Mouse (Mus musculus) MEL (cell line): ENCODE measurements at regions not wholly inside any gene's neighbourhood (a gene's known extent, or its start where the extent isn't known, plus 50 kb on each side); places are given as distances from the start of the nearest gene placed in this dataset.

Source experiments
- MAZ ChIP-seq: IDR thresholded peaks from 2 replicates; pipeline ENCODE4 v1.6.1; 2012; ENCODE audit warnings: low read depth, mild to moderate bottlenecking, inconsistent platforms, low read length, improper control_type of control experiment
- POLR2A ChIP-seq, 2 experiments: IDR thresholded peaks; 2 replicates each; pipeline ENCODE4 v1.6.1; 2011 to 2012; ENCODE audit warnings: low read length in 2 of 2, mild to moderate bottlenecking in 2 of 2, control low read depth in 1 of 2, improper control_type of control experiment in 1 of 2, low read depth in 1 of 2, moderate library complexity in 1 of 2; ENCODE audit not compliant: control insufficient read depth in 1 of 2, insufficient read depth in 1 of 2, poor library complexity in 1 of 2
- USF1 ChIP-seq: IDR thresholded peaks from 2 replicates; pipeline ENCODE4 v1.6.1; 2014; ENCODE audit warnings: low read depth, mild to moderate bottlenecking, inconsistent platforms, low read length, improper control_type of control experiment, moderate library complexity
- ZC3H11A ChIP-seq: IDR thresholded peaks from 2 replicates; pipeline ENCODE4 v1.6.1; 2012; ENCODE audit warnings: low read depth, mild to moderate bottlenecking, inconsistent platforms, low read length, improper control_type of control experiment

DNA sequence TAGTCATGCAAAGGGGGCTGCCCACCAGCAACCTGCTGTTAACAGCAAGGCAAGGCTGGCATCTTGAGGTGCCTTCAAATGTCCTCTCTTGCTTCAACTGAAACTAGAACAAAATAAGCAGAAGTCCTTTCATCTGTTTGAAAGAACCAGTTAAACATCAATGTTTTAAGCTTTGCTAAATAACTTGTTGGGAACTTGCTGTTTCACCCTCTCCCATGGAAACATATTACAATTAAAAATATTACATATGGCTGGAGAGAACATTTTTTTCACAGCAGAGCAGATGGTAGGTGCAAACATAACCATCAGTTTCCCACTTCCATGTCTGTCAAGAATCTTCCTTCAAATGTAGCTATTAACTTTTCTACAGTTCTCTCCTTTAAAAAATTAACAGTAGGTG, 225.5 kb downstream of the Plod2 start:
- no peak for TF ChIP-seq USF1
- TF ChIP-seq ZC3H11A = no peak
- TF ChIP-seq POLR2A (IDR thresholded peaks at IDR 0.05; ENCODE audit: control insufficient read depth in 1 of 2, insufficient read depth in 1 of 2, low read depth in 1 of 2, low read length in 2 of 2, poor library complexity in 1 of 2) = no peak
- TF ChIP-seq MAZ = no peak
